Mouse (Mus musculus) C2C12 (cell line): ENCODE results near the gene March10. TPM values are rescaled to one million over a fixed set of nuclear protein-coding genes. Genes with fewer than 3 reads are reported as not detected.

Experiments
- H3K27me3 ChIP-seq: one replicate; pipeline ENCODE4 v1.6.1; 2011; ENCODE audit not compliant: control insufficient read depth, insufficient read depth, insufficient read length
- H3K36me3 ChIP-seq: one replicate; pipeline ENCODE4 v1.6.1; 2011; ENCODE audit not compliant: control insufficient read depth, insufficient read depth
- H3K4me3 ChIP-seq: one replicate; pipeline ENCODE4 v1.5.1; 2011; ENCODE audit warnings: mild to moderate bottlenecking, control low read depth; ENCODE audit not compliant: poor library complexity, insufficient read depth, severe bottlenecking
- H3K79me2 ChIP-seq: one replicate; pipeline ENCODE4 v1.6.1; 2011; ENCODE audit not compliant: control insufficient read depth, insufficient read depth
- H3K79me3 ChIP-seq: one replicate; pipeline ENCODE4 v1.6.1; 2011; ENCODE audit warnings: low read depth, control low read depth
- H3ac ChIP-seq: one replicate; pipeline ENCODE3; 2011; ENCODE audit warnings: low read depth; ENCODE audit not compliant: control insufficient read depth, insufficient read length
- CEBPB ChIP-seq: IDR thresholded peaks from one replicate; pipeline ENCODE4 v1.6.1; 2011; ENCODE audit warnings: low read depth, mild to moderate bottlenecking, control low read depth, moderate library complexity
- CTCF ChIP-seq: IDR thresholded peaks from one replicate; pipeline ENCODE4 v1.5.1; 2011; ENCODE audit not compliant: control insufficient read depth, insufficient read depth, insufficient read length
- FOSL1 ChIP-seq: IDR thresholded peaks from one replicate; pipeline ENCODE4 v1.8.0; 2011; ENCODE audit warnings: mild to moderate bottlenecking, low read length; ENCODE audit not compliant: poor library complexity, insufficient read depth, severe bottlenecking
- MAX ChIP-seq: IDR thresholded peaks from one replicate; pipeline ENCODE4 v1.6.1; 2011; ENCODE audit warnings: mild to moderate bottlenecking, control low read depth
- MYOD1 ChIP-seq: IDR thresholded peaks from one replicate; pipeline ENCODE4 v1.6.1; 2011; ENCODE audit warnings: low read depth; ENCODE audit not compliant: control insufficient read depth, insufficient read length
- MYOG ChIP-seq: IDR thresholded peaks from one replicate; pipeline ENCODE4 v1.6.1; 2011; ENCODE audit not compliant: control insufficient read depth, insufficient read length; ENCODE audit errors: extremely low read depth
- USF1 ChIP-seq: IDR thresholded peaks from one replicate; pipeline ENCODE4 v1.6.1; 2011; ENCODE audit warnings: low read depth, mild to moderate bottlenecking, control low read depth, moderate library complexity
- polyA plus RNA-seq: library from polyadenylated mRNA; unstranded; fragments of >200 nt; fragmentation: generic; extraction: Trizol; gene quantifications from one replicate; pipeline ENCODE4 v1.2.1, GENCODE M21; 2012; ENCODE audit warnings: missing spikeins

Gene March10
- polyA plus RNA-seq, 1 experiment, result 0.09 TPM

- no peaks in the 10 kb centered on the region for H3K27me3 ChIP-seq
- H3K79me2 ChIP-seq, result no peaks in the 10 kb centered on the region
- TF ChIP-seq USF1 (no peak), CEBPB (no peak), MYOD1 (no peak), CTCF (no peak), MYOG (no peak), FOSL1 (no peak), MAX (no peak)
- H3K36me3 ChIP-seq, result no peaks in the 10 kb centered on the region
- H3ac ChIP-seq, result no peak overlapping the region
- H3K4me3 ChIP-seq, result no peak overlapping the region
- H3K79me3 ChIP-seq, result no peaks in the 10 kb centered on the region
Measured at GRCm38 (mm10) chr11:105402355-105402754, 54.2 kb downstream of the March10 start.

- no peak for TF ChIP-seq CTCF
- no peak for TF ChIP-seq USF1
- no peak for TF ChIP-seq FOSL1
- Histone ChIP-seq H3K36me3 (no peaks in the 10 kb centered on the region), H3ac (no peak overlapping the region), H3K27me3 (no peaks in the 10 kb centered on the region), H3K79me2 (no peaks in the 10 kb centered on the region), H3K4me3 (no peak overlapping the region), H3K79me3 (no peaks in the 10 kb centered on the region)
Measured at GRCm38 (mm10) chr11:105390290-105390689, 66.2 kb downstream of the March10 start.

- TF ChIP-seq FOSL1, result no peak
- TF ChIP-seq CEBPB, result no peak
- TF ChIP-seq CTCF, result no peak
- TF ChIP-seq MYOD1, result no peak
- no peak for TF ChIP-seq MYOG
- no peak for TF ChIP-seq USF1
- no peak for TF ChIP-seq MAX
- no peaks in the 10 kb centered on the region for H3K27me3 ChIP-seq
- no peaks in the 10 kb centered on the region for H3K79me2 ChIP-seq
- H3K36me3 ChIP-seq, result no peaks in the 10 kb centered on the region
- no peaks in the 10 kb centered on the region for H3K79me3 ChIP-seq
- no peak overlapping the region for H3ac ChIP-seq
- H3K4me3 ChIP-seq, result no peak overlapping the region
Measured at GRCm38 (mm10) chr11:105388636-105389035, 67.9 kb downstream of the March10 start.

GRCm38 (mm10) chr11:105385266-105385665 is 71.3 kb downstream of the March10 start:
- H3K36me3 ChIP-seq, result no peaks in the 10 kb centered on the region
- no peaks in the 10 kb centered on the region for H3K27me3 ChIP-seq
- no peaks in the 10 kb centered on the region for H3K79me2 ChIP-seq
- no peak overlapping the region for H3K4me3 ChIP-seq
- TF ChIP-seq USF1, result no peak
- H3ac ChIP-seq, result no peak overlapping the region
- no peaks in the 10 kb centered on the region for H3K79me3 ChIP-seq

- Histone ChIP-seq H3ac (no peak overlapping the region), H3K79me3 (no peaks in the 10 kb centered on the region), H3K79me2 (no peaks in the 10 kb centered on the region), H3K27me3 (no peaks in the 10 kb centered on the region), H3K4me3 (no peak overlapping the region), H3K36me3 (no peaks in the 10 kb centered on the region)
- TF ChIP-seq FOSL1 (no peak), CEBPB (no peak), CTCF (no peak), MYOD1 (no peak), MAX (no peak), USF1 (no peak), MYOG (no peak)
Measured at GRCm38 (mm10) chr11:105375821-105376235, 80.7 kb downstream of the March10 start.

GRCm38 (mm10) chr11:105374526-105375175 is 81.9 kb downstream of the March10 start:
- H3ac ChIP-seq, result no peak overlapping the region
- H3K27me3 ChIP-seq, result no peaks in the 10 kb centered on the region
- TF ChIP-seq FOSL1 (no peak), CTCF (no peak), USF1 (no peak), MYOD1 (no peak), CEBPB (no peak), MYOG (no peak), MAX (no peak)
- no peaks in the 10 kb centered on the region for H3K36me3 ChIP-seq
- H3K79me2 ChIP-seq, result no peaks in the 10 kb centered on the region
- H3K79me3 ChIP-seq, result no peaks in the 10 kb centered on the region
- H3K4me3 ChIP-seq, result no peak overlapping the region
